Mouse (Mus musculus) T-helper 17 cell (primary cell): Measurements from ENCODE around the gene Cfap46.
"Not testable (repeated sequence)": the region's sequence is repeated elsewhere in the genome, so short reads cannot be mapped to it uniquely, and the experiment has no call there.

Experiments used
- in situ Hi-C, 2 experiments: fragments of 300-600 bp; cut with MboI, MseI; formaldehyde crosslinking; loops; 1 replicate in 1 of 2; 2 replicates in 1 of 2; pipeline ENCODE4 v1.15.1; 2025; ENCODE audit warnings: high pct_unique_total_duplicates in 2 of 2

Cfap46 gene

DNA sequence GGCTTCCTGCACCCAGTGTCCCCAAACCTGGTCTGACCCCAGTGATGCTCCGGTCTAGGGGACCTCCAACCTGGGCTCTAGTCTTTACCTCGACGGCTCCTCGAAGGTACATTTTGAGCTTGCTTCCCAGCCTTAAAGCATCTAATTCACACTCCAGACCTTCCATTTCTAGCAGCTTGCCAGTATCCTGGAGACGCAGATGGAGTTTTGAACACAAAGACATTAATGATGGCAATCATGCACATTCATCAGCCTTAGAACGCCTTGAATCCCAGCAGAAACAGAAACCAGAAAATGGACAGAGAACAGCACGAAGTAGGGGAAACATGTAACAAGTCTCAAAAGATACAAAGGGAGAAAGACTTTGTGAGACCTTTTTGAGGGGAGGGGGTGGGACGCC, 16.7 kb downstream of the Cfap46 start:
- in situ Hi-C loops: no loop called here

GRCm38 (mm10) chr7:139663318-139663717, 20.3 kb downstream of the Cfap46 start:
- in situ Hi-C loops: no loop called here

GRCm38 (mm10) chr7:139659901-139660300, 23.7 kb downstream of the Cfap46 start:
- in situ Hi-C loops: not testable (repeated sequence)

DNA sequence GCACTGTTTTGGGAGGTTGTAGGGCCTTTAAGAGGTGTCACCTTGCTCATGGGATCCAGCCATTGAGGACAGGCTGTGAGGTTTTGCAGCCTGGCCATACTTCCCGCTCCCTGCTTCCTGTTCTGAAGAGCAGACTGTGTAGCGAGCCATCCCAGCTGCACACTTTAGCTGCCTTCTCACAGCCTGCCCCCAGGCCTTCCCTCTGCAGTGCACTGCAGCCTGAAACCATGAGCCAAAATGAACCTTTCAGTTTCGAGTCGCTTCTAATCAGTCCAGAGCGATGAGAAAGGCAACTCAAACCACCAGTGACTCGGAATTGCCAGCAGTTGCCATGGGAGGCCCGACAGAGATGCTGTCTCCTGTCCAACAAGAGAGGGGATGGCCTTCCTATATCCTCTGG, 33.9 kb downstream of the Cfap46 start:
- in situ Hi-C loops: loop anchor here in 1 of 2 experiments (5.0 kb wide), 1 partner anchor 768 kb away; no protein-coding TSS in a partner anchor

DNA sequence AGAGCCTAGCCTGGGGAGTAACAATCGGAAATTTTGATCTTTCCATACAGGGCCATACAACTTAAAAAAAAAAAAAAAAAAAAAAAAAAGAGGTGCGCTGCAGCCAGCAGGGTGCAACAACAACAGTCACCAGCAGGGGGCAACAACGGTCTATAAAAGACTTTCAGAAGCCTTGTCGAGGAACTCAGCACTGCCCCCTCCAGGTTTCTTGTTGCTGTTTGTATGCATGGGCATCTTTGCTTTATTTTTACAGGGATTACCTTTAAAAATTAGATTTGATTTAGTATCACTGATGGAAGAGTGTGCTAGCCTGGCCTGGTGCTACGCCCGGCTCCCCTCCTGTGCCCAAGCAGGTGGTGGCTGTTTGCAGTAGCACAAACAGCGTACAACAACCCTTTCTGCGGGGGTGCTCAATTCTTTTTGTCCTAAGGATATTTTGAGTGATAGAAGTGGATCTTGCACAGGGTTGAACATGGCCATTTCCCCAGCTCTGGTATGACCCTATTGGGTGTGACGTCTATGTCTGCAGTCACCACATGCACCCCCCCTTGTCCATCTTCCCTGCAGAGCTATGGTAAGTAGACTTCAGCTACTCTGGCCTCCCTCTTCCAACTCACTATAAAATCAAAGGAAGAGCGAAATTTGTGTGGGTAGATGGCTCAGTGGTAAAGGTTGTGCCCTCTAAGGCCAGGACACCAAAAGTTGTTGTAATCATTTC, 35.4 kb downstream of the Cfap46 start:
- in situ Hi-C loops: no loop called here

GRCm38 (mm10) chr7:139633393-139633792, 50.2 kb downstream of the Cfap46 start:
- in situ Hi-C loops: no loop called here

GRCm38 (mm10) chr7:139625156-139625555, 58.5 kb downstream of the Cfap46 start:
- in situ Hi-C loops: no loop called here

- in situ Hi-C loops: no loop called here
Measured at GRCm38 (mm10) chr7:139622568-139622967, 61.0 kb downstream of the Cfap46 start.

- in situ Hi-C loops: no loop called here
Measured at GRCm38 (mm10) chr7:139615767-139616766, 67.5 kb downstream of the Cfap46 start.

GRCm38 (mm10) chr7:139610328-139610727, 73.3 kb downstream of the Cfap46 start:
- in situ Hi-C loops: no loop called here

- in situ Hi-C loops: no loop called here
Measured at GRCm38 (mm10) chr7:139595862-139596261, 87.8 kb downstream of the Cfap46 start.

DNA sequence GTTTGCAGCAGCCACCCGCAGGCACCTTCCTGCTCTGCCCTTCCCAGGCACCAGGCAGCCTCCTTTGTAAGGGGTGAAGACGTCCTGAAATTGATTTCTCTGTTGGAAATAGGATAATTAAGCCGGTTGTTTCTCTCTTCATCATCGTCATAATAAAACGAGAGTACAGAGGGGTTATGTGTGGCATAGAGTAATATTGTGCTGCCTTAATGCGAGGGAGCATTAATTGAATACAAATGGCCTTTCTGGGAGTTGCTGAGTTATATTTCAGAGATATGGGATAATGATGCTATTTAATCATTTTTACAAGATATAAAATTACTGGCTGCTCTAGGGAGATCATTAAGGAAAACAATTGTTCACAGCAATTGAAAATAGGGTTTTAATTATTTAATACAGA, 88.3 kb downstream of the Cfap46 start:
- in situ Hi-C loops: no loop called here

DNA sequence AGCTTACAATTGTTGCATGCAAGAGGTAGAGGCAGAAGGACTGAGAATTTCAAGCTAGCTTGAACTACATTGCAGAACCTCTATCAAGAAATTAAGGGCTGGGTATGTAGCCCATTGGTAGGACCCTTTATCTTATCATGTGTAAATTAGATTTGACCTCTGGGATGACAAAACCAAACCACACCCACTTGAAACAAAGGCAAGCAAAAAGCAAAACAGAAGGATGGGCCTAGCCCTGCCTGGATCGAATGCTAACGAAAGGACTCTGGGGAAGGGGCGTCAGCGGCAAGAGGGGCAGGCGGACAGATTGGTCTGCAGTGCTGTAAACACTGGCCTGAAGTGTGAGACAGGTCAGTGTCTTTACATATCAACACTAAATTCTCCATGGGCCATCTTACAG, 92.3 kb downstream of the Cfap46 start:
- in situ Hi-C loops: no loop called here

GRCm38 (mm10) chr7:139590302-139590701, 93.3 kb downstream of the Cfap46 start:
- in situ Hi-C loops: no loop called here

DNA sequence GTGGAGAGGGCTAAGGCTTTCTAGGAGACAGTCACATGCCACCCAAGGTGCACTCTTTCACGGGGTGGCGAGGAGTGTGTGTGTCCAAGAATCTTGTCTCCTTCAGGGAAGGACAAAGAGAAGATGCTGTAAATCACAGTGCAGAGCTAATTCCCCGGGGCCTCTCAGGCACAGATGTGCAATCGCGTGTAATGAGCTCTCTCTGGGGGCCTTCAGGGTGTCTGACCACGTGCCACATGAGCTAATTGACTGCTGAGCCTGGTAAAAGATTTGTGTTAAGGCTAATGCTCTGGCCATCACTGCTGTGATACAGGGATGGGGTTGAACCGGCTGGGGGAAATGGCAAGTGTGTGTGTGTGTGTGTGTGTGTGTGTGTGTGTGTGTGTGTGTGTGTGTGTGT, 95.7 kb downstream of the Cfap46 start:
- in situ Hi-C loops: no loop called here

DNA sequence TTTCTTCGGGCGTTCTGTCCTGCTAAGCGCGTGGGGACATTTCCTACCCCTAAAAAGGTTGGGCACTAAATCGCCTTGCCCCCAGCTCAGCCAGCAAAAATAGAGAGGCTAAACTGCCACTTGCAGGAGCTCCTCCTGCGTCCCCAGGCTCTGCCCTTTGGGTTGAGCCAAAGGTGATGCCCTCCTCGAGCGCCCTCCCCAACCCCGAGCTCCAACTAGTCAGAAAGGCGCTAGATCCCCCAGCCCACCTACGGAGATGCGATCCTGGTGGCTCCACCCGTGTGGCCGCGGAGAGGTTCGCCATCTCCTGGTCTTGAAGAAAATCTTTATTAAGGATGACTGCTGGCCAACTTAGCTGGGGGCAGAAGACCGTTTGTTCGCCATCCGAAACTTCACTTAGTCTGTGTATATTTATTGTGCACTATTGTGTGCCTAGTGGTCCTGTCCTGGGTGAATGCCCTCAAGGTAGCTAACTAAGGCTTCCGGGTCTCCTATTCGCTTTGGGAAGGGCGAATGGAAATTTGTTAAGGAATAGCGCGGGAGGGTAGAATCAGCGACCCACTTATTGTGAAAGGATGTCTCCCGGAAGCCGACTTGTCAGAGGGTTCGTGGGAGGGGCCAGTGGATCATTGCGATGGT, 98.3 kb downstream of the Cfap46 start:
- in situ Hi-C loops: no loop called here

DNA sequence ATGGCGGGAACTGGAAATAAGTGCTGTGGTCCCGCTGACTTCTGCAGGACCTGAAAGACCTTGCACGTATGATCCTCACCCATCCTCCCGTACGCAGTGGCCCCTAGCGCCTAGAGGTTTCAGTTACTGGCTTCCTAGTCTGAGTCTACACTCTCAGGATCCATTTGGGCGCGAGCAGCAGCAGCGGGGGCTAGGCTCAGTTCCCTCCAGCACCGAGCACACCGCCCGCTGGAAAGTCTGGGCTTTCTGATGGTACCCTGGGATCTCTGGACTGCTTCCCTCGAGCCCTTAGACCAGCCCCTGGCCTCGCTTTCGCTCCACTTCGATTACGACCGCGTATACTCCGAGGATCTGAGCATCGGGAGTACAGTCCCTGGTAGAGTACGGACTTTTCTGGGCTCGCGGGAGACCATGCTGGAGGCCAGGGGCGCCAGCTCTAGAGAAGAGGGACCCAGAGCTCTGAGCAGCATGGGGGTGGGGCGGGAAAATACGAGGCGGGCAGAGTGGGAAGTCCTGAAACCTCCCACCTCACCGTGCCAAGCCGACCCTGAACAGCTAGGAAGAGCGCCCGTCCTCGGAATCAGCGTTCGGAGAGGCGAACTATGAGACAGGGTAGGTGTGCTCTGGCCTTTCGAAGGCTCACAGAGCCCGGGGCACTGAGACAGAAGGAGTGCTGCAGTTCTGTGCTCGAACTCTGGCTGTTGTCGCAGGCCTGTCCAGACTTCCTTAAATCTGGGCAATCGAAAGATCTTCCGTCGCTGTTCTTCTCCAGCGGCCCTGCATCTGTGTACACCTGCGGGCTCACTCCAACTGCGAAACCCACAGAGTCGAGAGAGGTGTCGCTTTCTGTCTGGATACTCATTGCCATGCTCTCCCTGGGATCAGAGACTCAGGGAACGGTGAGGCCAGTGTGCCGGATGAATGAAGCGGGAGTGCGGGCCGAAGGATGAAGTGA, 99.1 kb downstream of the Cfap46 start:
- in situ Hi-C loops: no loop called here

DNA sequence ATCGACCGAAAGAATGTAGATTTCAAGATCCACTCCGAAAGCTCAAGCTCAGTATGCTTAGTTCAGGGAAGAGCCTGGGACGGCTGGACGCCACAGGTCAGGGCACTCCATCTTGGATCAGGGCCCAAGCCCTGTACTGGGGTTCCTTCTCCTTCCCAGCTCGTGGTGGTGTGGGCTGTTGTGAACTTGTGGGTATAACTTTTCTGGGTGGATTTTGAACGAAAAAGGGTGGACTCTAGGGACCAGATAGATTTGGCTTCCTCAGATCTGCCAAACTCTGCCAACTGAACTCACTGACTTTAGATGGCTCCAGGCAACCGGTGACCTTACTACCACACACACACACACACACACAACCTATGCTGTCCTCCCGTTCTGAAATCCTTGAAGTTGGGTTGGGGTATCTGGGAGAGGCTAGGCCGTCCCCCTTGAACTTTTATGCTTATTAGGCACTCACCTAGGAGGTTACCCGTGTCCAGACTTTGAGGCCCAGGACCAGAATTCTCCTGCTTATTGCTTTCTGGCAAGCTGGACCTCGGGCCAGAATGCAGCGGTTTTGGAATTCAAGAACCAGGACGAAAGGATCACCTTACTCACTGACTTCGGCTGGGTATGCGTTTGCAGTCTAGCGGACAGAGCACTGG, 100.4 kb downstream of the Cfap46 start:
- in situ Hi-C loops: no loop called here

GRCm38 (mm10) chr7:139582595-139582994, 101.0 kb downstream of the Cfap46 start, which contains the start of gene Nkx6-2:
Gene Nkx6-2, minus strand, starts transcription at chr7:139582797.
- in situ Hi-C loops: no loop called here
